ENCODE assay signal across 16 mouse cellular contexts in genomic region chr1:28053980-28054379, GRCm38 (mm10).
DNase-seq lines count a peak whose midpoint lies in the region; ATAC-seq lines count a peak whose summit lies in the region.
"Had no signal": no experiment of that assay in that cellular context is flagged by ENCODE, and none has a peak within 500 bp of the region (broad histone marks: within the 10 kb centered on the region; RNA-seq: fewer than 3 reads in every experiment).

No protein-coding gene starts in this region.

- no peaks in the 10 kb centered on the region for H3K36me3 ChIP-seq in kidney, embryonic 15.5 days
- no peaks in the 10 kb centered on the region for H3K36me3 ChIP-seq in forebrain, embryonic 15.5 days
- H3K36me3 ChIP-seq: limb, embryonic 12.5 days; liver, embryonic 15.5 days had no signal

- peak; percentile 99 for ATAC-seq in granulocyte monocyte progenitor cell, adult 5-6 weeks (replicated peaks; ENCODE audit: poor library complexity, severe bottlenecking)
- ATAC-seq in kidney, embryonic 15.5 days (replicated peaks; ENCODE audit: low FRiP score), result no peak
- no peak for ATAC-seq in forebrain, embryonic 15.5 days (replicated peaks)

- 72% methylated on average over 4 of the region's 4 CpGs for WGBS in kidney, embryonic 15.5 days
- 86% methylated on average over 4 of the region's 4 CpGs for WGBS in forebrain, embryonic 15.5 days

- peak; percentile 3 for DNase-seq in adrenal gland, postnatal 10 days
- DNase-seq in adrenal gland, postnatal 4 days (ENCODE audit: low spot score in 2 of 2), result no peak
- DNase-seq in right cerebral cortex, adult 18-20 months, result peak; percentile 0
- no peak for DNase-seq in right cerebral cortex, postnatal 4 days
- DNase-seq in embryo, embryonic 10.5 days (ENCODE audit: low spot score), result no peak
- DNase-seq: B cell, adult 2 months; gastrocnemius, postnatal 36 days; thymus, postnatal 14 days had no signal

- H3K9ac ChIP-seq in kidney, embryonic 15.5 days, result no peak overlapping the region
- no peak overlapping the region for H3K9ac ChIP-seq in forebrain, embryonic 15.5 days (replicated peaks)
- H3K9ac ChIP-seq: limb, embryonic 12.5 days; liver, embryonic 15.5 days had no signal

- H3K27ac ChIP-seq in kidney, embryonic 15.5 days, result no peak overlapping the region
- H3K27ac ChIP-seq in forebrain, embryonic 15.5 days (replicated peaks), result no peak overlapping the region
- H3K27ac ChIP-seq: limb, embryonic 12.5 days; liver, embryonic 15.5 days had no signal

- H3K4me1 ChIP-seq in kidney, embryonic 15.5 days, result no peaks in the 10 kb centered on the region
- no peaks in the 10 kb centered on the region for H3K4me1 ChIP-seq in forebrain, embryonic 15.5 days
- H3K4me1 ChIP-seq: limb, embryonic 12.5 days; liver, embryonic 15.5 days; megakaryocyte, embryonic 14.5 days had no signal

- no peak overlapping the region for H3K4me2 ChIP-seq in kidney, embryonic 15.5 days
- no peak overlapping the region for H3K4me2 ChIP-seq in forebrain, embryonic 15.5 days (replicated peaks)
- H3K4me2 ChIP-seq: heart, embryonic 11.5 days; limb, embryonic 12.5 days; liver, embryonic 15.5 days had no signal

- no peak overlapping the region for H3K4me3 ChIP-seq in kidney, embryonic 15.5 days (replicated peaks)
- no peak overlapping the region for H3K4me3 ChIP-seq in forebrain, embryonic 15.5 days
- H3K4me3 ChIP-seq: erythroblast, embryonic 14.5 days; limb, embryonic 12.5 days; liver, embryonic 15.5 days; megakaryocyte, embryonic 14.5 days had no signal

- no peaks in the 10 kb centered on the region for H3K9me3 ChIP-seq in kidney, embryonic 15.5 days (replicated peaks)
- H3K9me3 ChIP-seq in forebrain, embryonic 15.5 days, result no peaks in the 10 kb centered on the region
- H3K9me3 ChIP-seq: limb, embryonic 12.5 days; liver, embryonic 15.5 days; megakaryocyte, embryonic 14.5 days had no signal

- H3K27me3 ChIP-seq in kidney, embryonic 15.5 days, result no peaks in the 10 kb centered on the region
- no peaks in the 10 kb centered on the region for H3K27me3 ChIP-seq in forebrain, embryonic 15.5 days
- H3K27me3 ChIP-seq: limb, embryonic 12.5 days; liver, embryonic 15.5 days; megakaryocyte, embryonic 14.5 days had no signal

Comparison
In these comparisons a context has a peak if more than half of its experiments do, and no peak if none do; other contexts are left out.
1. DNase-seq: peak in adrenal gland, postnatal 10 days (single experiment) and right cerebral cortex, adult 18-20 months (single experiment); none in adrenal gland, postnatal 4 days (0 of 2), right cerebral cortex, postnatal 4 days (single experiment) and embryo, embryonic 10.5 days (single experiment).